Mouse (Mus musculus): ENCODE measurements around the gene Abhd17b. TPM values are rescaled to one million over a fixed set of nuclear protein-coding genes. Genes with fewer than 3 reads are reported as not detected.
"Not testable (repeated sequence)": the region's sequence is repeated elsewhere in the genome, so short reads cannot be mapped to it uniquely, and the experiment has no call there.

The Abhd17b gene
- polyA plus RNA-seq (2016; fragmentation: Nextera tagmentation; extraction: Ambion mirVana), result 30.1 and 30.8 TPM in 2 replicates

GRCm38 (mm10) chr19:21653172-21653981 is at the start of gene Abhd17b:
Abhd17b (plus strand) TSS chr19:21653185.
- Histone ChIP-seq H3K9me3 (no peaks in the 10 kb centered on the region), H3K4me1 (peaks cover 34% of the 10 kb centered on the region), H3K27me3 (ENCODE audit: poor library complexity, severe bottlenecking) (no peaks in the 10 kb centered on the region), H3K36me3 (replicated peaks) (peaks cover 15% of the 10 kb centered on the region), H3K27ac (peak within 1 kb of the TSS; percentile 98), H3K4me3 (peak within 1 kb of the TSS; percentile 93)
- peak; percentile 50 for DNase-seq (ENCODE audit: extremely low spot score, low spot score)
- WGBS, result under 1% methylated on average over 103 of the region's 105 CpGs

- H3K9me3 ChIP-seq, result peaks cover 6% of the 10 kb centered on the region
- H3K27me3 ChIP-seq (ENCODE audit: poor library complexity, severe bottlenecking), result no peaks in the 10 kb centered on the region
- no peak for DNase-seq (ENCODE audit: extremely low spot score, low spot score)
- H3K27ac ChIP-seq, result no peak overlapping the region
- no peak overlapping the region for H3K4me3 ChIP-seq
- peaks cover 8% of the 10 kb centered on the region; the same call in 1 of the 2 replicates for H3K36me3 ChIP-seq (replicated peaks)
- peaks cover 28% of the 10 kb centered on the region for H3K4me1 ChIP-seq
- 85% methylated on average over 3 of the region's 3 CpGs for WGBS
These were observed 49.1 kb upstream of the Abhd17b start for GRCm38 (mm10) chr19:21603836-21604235.

- Histone ChIP-seq H3K27me3 (ENCODE audit: poor library complexity, severe bottlenecking) (no peaks in the 10 kb centered on the region), H3K36me3 (replicated peaks) (peaks cover 8% of the 10 kb centered on the region; the same call in 1 of the 2 replicates), H3K4me1 (peaks cover 14% of the 10 kb centered on the region), H3K9me3 (peaks cover 6% of the 10 kb centered on the region), H3K4me3 (no peak overlapping the region), H3K27ac (no peak overlapping the region)
- 96% methylated on average over 3 of the region's 3 CpGs for WGBS
- DNase-seq (ENCODE audit: extremely low spot score, low spot score), result no peak
These were observed 47.7 kb upstream of the Abhd17b start for GRCm38 (mm10) chr19:21605294-21605693.

GRCm38 (mm10) chr19:21610240-21610639 is 42.7 kb upstream of the Abhd17b start:
- WGBS, result 76% methylated on average over 6 of the region's 6 CpGs

GRCm38 (mm10) chr19:21611297-21611696 is 41.7 kb upstream of the Abhd17b start:
- Histone ChIP-seq H3K4me1 (peaks cover 20% of the 10 kb centered on the region), H3K27ac (no peak overlapping the region), H3K4me3 (no peak overlapping the region), H3K36me3 (replicated peaks) (no peaks in the 10 kb centered on the region), H3K9me3 (no peaks in the 10 kb centered on the region), H3K27me3 (ENCODE audit: poor library complexity, severe bottlenecking) (no peaks in the 10 kb centered on the region)
- DNase-seq (ENCODE audit: extremely low spot score, low spot score), result no peak
- 16% methylated on average over 6 of the region's 6 CpGs for whole genome bisulfite sequencing

More at GRCm38 (mm10) chr19:21610240-21610639, 42.7 kb upstream of the Abhd17b start:
- no peaks in the 10 kb centered on the region for H3K27me3 ChIP-seq (ENCODE audit: poor library complexity, severe bottlenecking)
- H3K9me3 ChIP-seq, result no peaks in the 10 kb centered on the region
- H3K4me3 ChIP-seq, result no peak overlapping the region
- H3K36me3 ChIP-seq (replicated peaks), result no peaks in the 10 kb centered on the region
- DNase-seq (ENCODE audit: extremely low spot score, low spot score), result no peak
- no peak overlapping the region for H3K27ac ChIP-seq
- H3K4me1 ChIP-seq, result peaks cover 20% of the 10 kb centered on the region

- no peak for DNase-seq (ENCODE audit: extremely low spot score, low spot score)
- no peaks in the 10 kb centered on the region for H3K9me3 ChIP-seq
- peak overlapping the region; percentile 25; the same call in 1 of the 2 replicates for H3K27ac ChIP-seq
- no peaks in the 10 kb centered on the region for H3K27me3 ChIP-seq (ENCODE audit: poor library complexity, severe bottlenecking)
- peaks cover 20% of the 10 kb centered on the region for H3K4me1 ChIP-seq
- WGBS, result 64% methylated on average over 9 of the region's 9 CpGs
- H3K36me3 ChIP-seq (replicated peaks), result no peaks in the 10 kb centered on the region
- no peak overlapping the region for H3K4me3 ChIP-seq
These were observed 41.0 kb upstream of the Abhd17b start for GRCm38 (mm10) chr19:21611725-21612575.

- Histone ChIP-seq H3K36me3 (replicated peaks) (peaks cover 6% of the 10 kb centered on the region), H3K4me3 (no peak overlapping the region), H3K4me1 (peaks cover 15% of the 10 kb centered on the region), H3K27me3 (ENCODE audit: poor library complexity, severe bottlenecking) (no peaks in the 10 kb centered on the region), H3K27ac (no peak overlapping the region), H3K9me3 (no peaks in the 10 kb centered on the region)
- DNase-seq (ENCODE audit: extremely low spot score, low spot score), result no peak
- 92% methylated on average over 3 of the region's 3 CpGs for WGBS
These were observed 37.2 kb upstream of the Abhd17b start for GRCm38 (mm10) chr19:21615801-21616200.

GRCm38 (mm10) chr19:21623410-21624147 is 29.4 kb upstream of the Abhd17b start:
- no peaks in the 10 kb centered on the region; the same call in 1 of the 2 replicates for H3K36me3 ChIP-seq (replicated peaks)
- no peak overlapping the region for H3K27ac ChIP-seq
- H3K27me3 ChIP-seq (ENCODE audit: poor library complexity, severe bottlenecking), result no peaks in the 10 kb centered on the region
- H3K9me3 ChIP-seq, result no peaks in the 10 kb centered on the region
- H3K4me3 ChIP-seq, result no peak overlapping the region
- H3K4me1 ChIP-seq, result no peaks in the 10 kb centered on the region
- 87% methylated on average over 3 of the region's 3 CpGs for WGBS
- no peak for DNase-seq (ENCODE audit: extremely low spot score, low spot score)

GRCm38 (mm10) chr19:21624148-21624535 is 28.8 kb upstream of the Abhd17b start:
- H3K9me3 ChIP-seq, result no peaks in the 10 kb centered on the region
- H3K27ac ChIP-seq, result no peak overlapping the region
- H3K4me3 ChIP-seq, result no peak overlapping the region
- no peak for DNase-seq (ENCODE audit: extremely low spot score, low spot score)
- no peaks in the 10 kb centered on the region for H3K36me3 ChIP-seq (replicated peaks)
- no peaks in the 10 kb centered on the region for H3K27me3 ChIP-seq (ENCODE audit: poor library complexity, severe bottlenecking)
- WGBS, result 89% methylated on average over 4 of the region's 4 CpGs
- H3K4me1 ChIP-seq, result peaks cover under 1% of the 10 kb centered on the region; the same call in 1 of the 2 replicates

- H3K27me3 ChIP-seq (ENCODE audit: poor library complexity, severe bottlenecking), result no peaks in the 10 kb centered on the region
- no peak overlapping the region for H3K4me3 ChIP-seq
- DNase-seq (ENCODE audit: extremely low spot score, low spot score), result no peak
- no peak overlapping the region for H3K27ac ChIP-seq
- no peaks in the 10 kb centered on the region for H3K9me3 ChIP-seq
- 88% methylated on average over 6 of the region's 6 CpGs for WGBS
- H3K4me1 ChIP-seq, result peaks cover 12% of the 10 kb centered on the region
- H3K36me3 ChIP-seq (replicated peaks), result no peaks in the 10 kb centered on the region
These were observed 26.6 kb upstream of the Abhd17b start for GRCm38 (mm10) chr19:21626271-21626988.

- 60% methylated on average over 10 of the region's 11 CpGs for WGBS
These were observed 24.5 kb upstream of the Abhd17b start for GRCm38 (mm10) chr19:21628440-21628839.

GRCm38 (mm10) chr19:21629030-21629429 is 24.0 kb upstream of the Abhd17b start:
- 92% methylated on average over 1 of the region's 1 CpGs for WGBS
- H3K36me3 ChIP-seq (replicated peaks), result no peaks in the 10 kb centered on the region
- H3K4me1 ChIP-seq, result peaks cover 12% of the 10 kb centered on the region
- H3K9me3 ChIP-seq, result no peaks in the 10 kb centered on the region
- no peak overlapping the region for H3K27ac ChIP-seq
- DNase-seq (ENCODE audit: extremely low spot score, low spot score), result no peak
- no peaks in the 10 kb centered on the region for H3K27me3 ChIP-seq (ENCODE audit: poor library complexity, severe bottlenecking)
- no peak overlapping the region for H3K4me3 ChIP-seq

More at GRCm38 (mm10) chr19:21628440-21628839, 24.5 kb upstream of the Abhd17b start:
- H3K27me3 ChIP-seq (ENCODE audit: poor library complexity, severe bottlenecking); H3K27ac ChIP-seq; H3K4me3 ChIP-seq; H3K36me3 ChIP-seq (replicated peaks); DNase-seq (ENCODE audit: extremely low spot score, low spot score); H3K9me3 ChIP-seq: not testable (repeated sequence)
- peaks cover 12% of the 10 kb centered on the region for H3K4me1 ChIP-seq

Data from forebrain, embryonic 10.5 days (tissue).